In the genomic region with DNA sequence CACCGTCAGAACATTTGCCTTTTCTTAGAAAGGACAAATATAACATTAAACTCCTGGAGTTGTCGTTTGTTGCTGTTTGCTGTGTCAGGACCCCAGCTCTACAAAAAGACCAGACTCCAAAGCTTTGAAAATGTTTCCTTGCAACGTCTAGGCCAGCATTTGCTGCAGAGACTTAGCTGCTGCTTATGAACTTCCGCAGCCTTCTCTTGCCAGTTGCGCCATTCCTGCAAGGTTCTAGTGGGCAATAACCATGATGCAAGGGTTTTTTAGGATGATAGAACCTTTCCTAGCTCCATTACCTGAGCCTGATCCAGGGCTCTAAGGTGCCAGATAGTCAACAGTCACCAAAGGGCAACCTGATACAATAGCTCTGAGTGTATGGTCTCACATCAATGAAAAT, we compare ENCODE assay signal across 22 mouse cellular contexts. TPM values are rescaled to one million over a fixed set of nuclear protein-coding genes. Genes with fewer than 3 reads are reported as not detected.
DNase-seq lines count a peak whose midpoint lies in the region; ATAC-seq lines count a peak whose summit lies in the region.
"Had no signal": no experiment of that assay in that cellular context is flagged by ENCODE, and none has a peak within 500 bp of the region (broad histone marks: within the 10 kb centered on the region; RNA-seq: fewer than 3 reads in every experiment).

No protein-coding gene starts in this region.

- no peak overlapping the region for H3K4me2 ChIP-seq in forebrain, embryonic 15.5 days (replicated peaks)

- no peaks in the 10 kb centered on the region for H3K4me1 ChIP-seq in heart, embryonic 10.5 days
- no peaks in the 10 kb centered on the region for H3K4me1 ChIP-seq in forebrain, embryonic 15.5 days

- peak; percentile 53; the same call in 1 of the 2 replicates for ATAC-seq in megakaryocyte, adult 5-6 weeks (ENCODE audit: poor library complexity, severe bottlenecking)
- no peak for ATAC-seq in forebrain, embryonic 15.5 days (replicated peaks)
- ATAC-seq: activated CD4-positive, CD25-positive, alpha-beta regulatory T cell, adult 4 months; CD4-positive, CD25-positive, alpha-beta regulatory T cell, adult 4 months; Patski had no signal

- peak; percentile 74 for DNase-seq in heart, adult 11 months
- DNase-seq in heart, postnatal 14 days = no peak
- peak; percentile 35 for DNase-seq in heart, embryonic 10.5 days (ENCODE audit: low spot score)
- DNase-seq in heart, postnatal 25 days (ENCODE audit: low spot score) = no peak
- DNase-seq: adrenal gland, adult 2 months; adrenal gland, adult 8-10 months; adrenal gland, postnatal 10 days; adrenal gland, postnatal 14 days; adrenal gland, postnatal 25 days; adrenal gland, postnatal 36 days; B cell, adult 2 months; cerebellum, adult 11 months; cerebellum, adult 11-12 months; cerebellum, adult 18-20 months had no signal

- no peak overlapping the region for H3K27ac ChIP-seq in heart, embryonic 10.5 days
- no peak overlapping the region for H3K27ac ChIP-seq in forebrain, embryonic 15.5 days (replicated peaks)

- H3K9ac ChIP-seq in forebrain, embryonic 15.5 days (replicated peaks) = no peak overlapping the region

- 80% methylated on average over 5 of the region's 5 CpGs for WGBS in heart, embryonic 10.5 days
- 93% methylated on average over 5 of the region's 5 CpGs for WGBS in forebrain, embryonic 15.5 days

- intact Hi-C loops in heart, postnatal 14 days (cut with DNase I) = no loop called here
- intact Hi-C loops in heart, postnatal 25 days (cut with DNase I) = no loop called here

- H3K36me3 ChIP-seq in heart, embryonic 10.5 days = no peaks in the 10 kb centered on the region
- no peaks in the 10 kb centered on the region for H3K36me3 ChIP-seq in forebrain, embryonic 15.5 days
- H3K36me3 ChIP-seq: G1E had no signal

- H3K4me3 ChIP-seq in heart, embryonic 10.5 days = no peak overlapping the region
- H3K4me3 ChIP-seq in forebrain, embryonic 15.5 days = no peak overlapping the region

- H3K9me3 ChIP-seq in heart, embryonic 10.5 days = no peaks in the 10 kb centered on the region
- no peaks in the 10 kb centered on the region for H3K9me3 ChIP-seq in forebrain, embryonic 15.5 days
- H3K9me3 ChIP-seq: G1E had no signal

- H3K27me3 ChIP-seq in heart, embryonic 10.5 days (ENCODE audit: insufficient read depth, poor library complexity, severe bottlenecking) = no peaks in the 10 kb centered on the region
- no peaks in the 10 kb centered on the region for H3K27me3 ChIP-seq in forebrain, embryonic 15.5 days
- H3K27me3 ChIP-seq: CH12.LX, Patski had no signal

RNA-seq across cellular contexts. Expression of gene Vipr2, which starts 38.9 kb away (rescaled TPM):
- total RNA-seq in heart, postnatal 14 days (2021) = 1 to 10 TPM; 2.2 to 2.3 TPM
- polyA plus RNA-seq in heart, embryonic 10.5 days (2016; fragmentation: Nextera tagmentation; extraction: Ambion mirVana) = 0.55 and 1.8 TPM in 2 replicates
- 1 to 10 TPM; 1.3 to 2.6 TPM for total RNA-seq in heart, postnatal 25 days (2021)
- total RNA-seq in megakaryocyte, adult 5-6 weeks (2015) = 0.31 and 1.4 TPM in 2 replicates
- 0.07 TPM in 1 of 2 replicates, not detected in the other for total RNA-seq in megakaryocyte, adult 5-6 weeks (2017)
- polyA plus RNA-seq in forebrain, embryonic 15.5 days (2015; fragmentation: Nextera tagmentation; extraction: Ambion mirVana) = 0.43 and 0.60 TPM in 2 replicates
- total RNA-seq: MEL had no signal
- polyA plus RNA-seq: G1E had no signal

Comparison
In these comparisons a context has a peak if more than half of its experiments do, and no peak if none do; other contexts are left out.
1. DNase-seq: peak in heart, adult 11 months (single experiment) and heart, embryonic 10.5 days (single experiment); none in heart, postnatal 14 days (0 of 2) and heart, postnatal 25 days (single experiment).